Mouse (Mus musculus): ENCODE data around the gene Sez6l2.
A peak's percentile ranks its signal among the peaks of the same experiment; 100 is the strongest.

Sez6l2 gene

GRCm38 (mm10) chr7:126959780-126960179, 9.4 kb downstream of the Sez6l2 start:
- DNase-seq (ENCODE audit: low read depth, low spot score) = no peak

GRCm38 (mm10) chr7:126961095-126961494, 10.7 kb downstream of the Sez6l2 start:
- no peak for DNase-seq (ENCODE audit: low read depth, low spot score)

- DNase-seq (ENCODE audit: low read depth, low spot score) = no peak
These were observed 11.6 kb downstream of the Sez6l2 start for GRCm38 (mm10) chr7:126961965-126962364.

- no peak for DNase-seq (ENCODE audit: low read depth, low spot score)
These were observed 13.4 kb downstream of the Sez6l2 start for GRCm38 (mm10) chr7:126963548-126964286.

GRCm38 (mm10) chr7:126965568-126965967, 15.2 kb downstream of the Sez6l2 start:
- no peak for DNase-seq (ENCODE audit: low read depth, low spot score)

- DNase-seq (ENCODE audit: low read depth, low spot score) = no peak
These were observed 17.0 kb downstream of the Sez6l2 start for GRCm38 (mm10) chr7:126967361-126967760.

GRCm38 (mm10) chr7:126975493-126975892, 25.1 kb downstream of the Sez6l2 start:
- DNase-seq (ENCODE audit: low read depth, low spot score) = no peak

- no peak for DNase-seq (ENCODE audit: low read depth, low spot score)
These were observed 25.4 kb downstream of the Sez6l2 start, which contains the start of gene Cdipt for GRCm38 (mm10) chr7:126975893-126975949. Cdipt (plus strand) TSS chr7:126975914.

- DNase-seq (ENCODE audit: low read depth, low spot score) = peak; percentile 96
These were observed 25.8 kb downstream of the Sez6l2 start, which contains the start of gene Cdiptos for GRCm38 (mm10) chr7:126975950-126976866. Cdiptos (minus strand) TSS chr7:126976098.

GRCm38 (mm10) chr7:126976878-126977459, 26.6 kb downstream of the Sez6l2 start:
- no peak for DNase-seq (ENCODE audit: low read depth, low spot score)

- no peak for DNase-seq (ENCODE audit: low read depth, low spot score)
These were observed 28.5 kb downstream of the Sez6l2 start for GRCm38 (mm10) chr7:126978841-126979240.

GRCm38 (mm10) chr7:126981601-126982000, 31.2 kb downstream of the Sez6l2 start:
- no peak for DNase-seq (ENCODE audit: low read depth, low spot score)

- no peak for DNase-seq (ENCODE audit: low read depth, low spot score)
These were observed 31.7 kb downstream of the Sez6l2 start for GRCm38 (mm10) chr7:126982054-126982453.

- no peak for DNase-seq (ENCODE audit: low read depth, low spot score)
These were observed 32.8 kb downstream of the Sez6l2 start for GRCm38 (mm10) chr7:126983113-126983512.

- no peak for DNase-seq (ENCODE audit: low read depth, low spot score)
These were observed 34.5 kb downstream of the Sez6l2 start for GRCm38 (mm10) chr7:126984667-126985444.

- no peak for DNase-seq (ENCODE audit: low read depth, low spot score)
These were observed 36.0 kb downstream of the Sez6l2 start for GRCm38 (mm10) chr7:126986319-126986718.

- DNase-seq (ENCODE audit: low read depth, low spot score) = no peak
These were observed 38.5 kb downstream of the Sez6l2 start for GRCm38 (mm10) chr7:126988816-126989215.

- DNase-seq (ENCODE audit: low read depth, low spot score) = no peak
These were observed 46.1 kb downstream of the Sez6l2 start for GRCm38 (mm10) chr7:126996449-126996848.

GRCm38 (mm10) chr7:126999568-126999967, 49.2 kb downstream of the Sez6l2 start:
- no peak for DNase-seq (ENCODE audit: low read depth, low spot score)

- no peak for DNase-seq (ENCODE audit: low read depth, low spot score)
These were observed 53.3 kb downstream of the Sez6l2 start for GRCm38 (mm10) chr7:127003620-127004019.

- DNase-seq (ENCODE audit: low read depth, low spot score) = no peak
These were observed 53.9 kb downstream of the Sez6l2 start for GRCm38 (mm10) chr7:127004122-127004875.

All from mesoderm, embryonic 11.5 days (tissue).